Mouse (Mus musculus) liver, adult 2 months (tissue): ENCODE results near the gene Fgr. TPM values are rescaled to one million over a fixed set of nuclear protein-coding genes. Genes with fewer than 3 reads are reported as not detected.

Experiments used
- DNase-seq: peaks from one replicate; pipeline ENCODE4 v3.0.0-alpha.2; 2011; ENCODE audit warnings: low read depth, low spot score; ENCODE audit errors: extremely low read depth
- H3K27ac ChIP-seq: fragments of 200-500 bp; replicated peaks from 2 replicates; pipeline ENCODE4 v1.5.1; 2012; ENCODE audit warnings: low read depth, mild to moderate bottlenecking, control low read depth, inconsistent platforms, low read length; ENCODE audit not compliant: insufficient read depth
- H3K27me3 ChIP-seq: fragments of 200-500 bp; 2 replicates; pipeline ENCODE4 v1.6.1; 2012; ENCODE audit warnings: mild to moderate bottlenecking, moderate library complexity, low read length, inconsistent platforms; ENCODE audit not compliant: control insufficient read depth, insufficient read depth
- H3K36me3 ChIP-seq: fragments of 200-500 bp; 2 replicates; pipeline ENCODE4 v1.6.1; 2012; ENCODE audit warnings: low read length, inconsistent platforms; ENCODE audit not compliant: control insufficient read depth, insufficient read depth
- H3K4me1 ChIP-seq: fragments of 200-500 bp; 2 replicates; pipeline ENCODE4 v1.6.1; 2011; ENCODE audit warnings: low read length; ENCODE audit not compliant: control insufficient read depth, insufficient read depth
- H3K4me3 ChIP-seq: fragments of 200-500 bp; 2 replicates; pipeline ENCODE4 v1.5.1; 2011; ENCODE audit warnings: low read depth, mild to moderate bottlenecking, control low read depth, low read length, moderate library complexity; ENCODE audit not compliant: insufficient read depth
- H3K79me2 ChIP-seq: fragments of 200-500 bp; 2 replicates; pipeline ENCODE4 v1.6.1; 2012; ENCODE audit warnings: inconsistent platforms, mild to moderate bottlenecking, low read length, moderate library complexity; ENCODE audit not compliant: control insufficient read depth, insufficient read depth
- H3K9ac ChIP-seq: fragments of 200-500 bp; 2 replicates; pipeline ENCODE4 v1.6.1; 2012; ENCODE audit warnings: low read depth, mild to moderate bottlenecking, control low read depth, inconsistent platforms, low read length
- CTCF ChIP-seq: fragments of 200-500 bp; IDR thresholded peaks from 2 replicates; pipeline ENCODE4 v1.5.1; 2011; ENCODE audit warnings: low read depth, low read length, control low read depth
- POLR2A ChIP-seq: fragments of 200-500 bp; IDR thresholded peaks from 2 replicates; pipeline ENCODE4 v1.6.1; 2011; ENCODE audit warnings: low read length, control low read depth; ENCODE audit not compliant: insufficient read depth; ENCODE audit errors: extremely low read depth
- WGBS: fragments of 180-500 bp; shearing (Covaris S2); methylation state at CpG from one replicate; pipeline ENCODE4 v1.1.7; 2018; 5-methylcytosine and 5-hydroxymethylcytosine counted together
- polyA plus RNA-seq: library from polyadenylated mRNA; depleted of rRNA; stranded (reverse); fragments of >200 nt; gene quantifications from 2 replicates; pipeline ENCODE4 v1.2.3, GENCODE M21; 2012
- total RNA-seq: library from RNA; depleted of rRNA; stranded (reverse); fragments of >200 nt; gene quantifications from 2 replicates; pipeline ENCODE4 v1.2.3, GENCODE M21; 2014

Gene Fgr
- total and polyA plus RNA-seq, 2 experiments: 1.3 to 1.6 TPM

DNA sequence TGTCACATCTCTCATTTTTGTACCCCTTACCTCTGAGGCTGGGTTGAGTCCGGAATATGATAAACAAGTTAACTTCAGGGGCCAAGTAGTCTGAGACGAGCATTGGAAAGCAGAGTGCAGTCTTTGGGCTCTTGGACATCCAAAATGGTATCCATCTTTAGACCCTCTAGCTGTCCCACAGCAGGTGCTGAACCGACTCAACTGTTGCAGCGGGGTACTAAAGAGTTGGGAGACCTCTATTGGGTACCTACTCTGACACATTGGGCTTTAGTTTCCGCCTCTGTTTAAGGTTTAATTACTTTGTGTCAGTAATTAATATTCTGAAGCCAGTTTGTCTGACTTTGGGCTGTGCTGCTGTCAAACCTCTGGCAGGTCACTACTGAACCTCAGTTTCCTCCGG is 63.9 kb downstream of the Fgr start:
- Histone ChIP-seq H3K36me3 (no peaks in the 10 kb centered on the region), H3K27ac (no peak overlapping the region), H3K4me1 (peaks cover 22% of the 10 kb centered on the region), H3K4me3 (no peak overlapping the region), H3K27me3 (no peaks in the 10 kb centered on the region), H3K79me2 (peaks cover 37% of the 10 kb centered on the region), H3K9ac (no peak overlapping the region)
- no peak for TF ChIP-seq CTCF
- no peak for TF ChIP-seq POLR2A
- DNase-seq: no peak
- WGBS: 81% methylated on average over 6 of the region's 6 CpGs

DNA sequence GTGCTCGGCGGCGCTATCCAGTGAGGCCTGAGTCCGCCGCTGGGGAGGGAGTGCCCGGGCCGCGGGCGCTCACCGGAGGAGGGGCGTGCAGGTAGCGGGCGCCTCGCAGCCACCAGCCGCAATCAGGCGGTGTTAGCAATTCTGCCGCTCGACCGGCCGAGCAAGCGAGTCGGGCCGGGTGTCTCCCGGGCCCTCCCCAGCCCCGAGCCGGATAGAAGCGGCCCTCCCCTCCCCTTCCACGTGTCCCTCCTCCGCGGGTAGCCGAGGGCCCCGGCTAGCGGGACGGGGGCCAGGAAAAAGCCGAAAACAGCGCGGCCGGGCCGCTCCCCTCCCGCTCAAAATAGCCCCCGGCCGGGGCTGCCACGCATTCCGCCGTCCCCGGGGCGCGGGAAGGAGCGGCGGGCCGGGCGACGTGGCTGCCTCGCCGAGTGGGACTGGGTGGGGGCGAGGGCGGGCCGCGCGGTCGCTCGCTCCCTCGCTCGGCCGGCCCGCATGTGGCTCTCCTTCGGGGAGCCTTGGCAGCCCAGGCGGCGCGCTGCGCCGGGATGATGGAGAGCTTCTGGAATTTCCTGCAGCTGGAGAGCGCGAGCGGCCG is 64.7 kb downstream of the Fgr start:
- TF ChIP-seq POLR2A: no peak
- TF ChIP-seq CTCF: no peak
- peak overlapping the region; percentile 79 for H3K9ac ChIP-seq

DNA sequence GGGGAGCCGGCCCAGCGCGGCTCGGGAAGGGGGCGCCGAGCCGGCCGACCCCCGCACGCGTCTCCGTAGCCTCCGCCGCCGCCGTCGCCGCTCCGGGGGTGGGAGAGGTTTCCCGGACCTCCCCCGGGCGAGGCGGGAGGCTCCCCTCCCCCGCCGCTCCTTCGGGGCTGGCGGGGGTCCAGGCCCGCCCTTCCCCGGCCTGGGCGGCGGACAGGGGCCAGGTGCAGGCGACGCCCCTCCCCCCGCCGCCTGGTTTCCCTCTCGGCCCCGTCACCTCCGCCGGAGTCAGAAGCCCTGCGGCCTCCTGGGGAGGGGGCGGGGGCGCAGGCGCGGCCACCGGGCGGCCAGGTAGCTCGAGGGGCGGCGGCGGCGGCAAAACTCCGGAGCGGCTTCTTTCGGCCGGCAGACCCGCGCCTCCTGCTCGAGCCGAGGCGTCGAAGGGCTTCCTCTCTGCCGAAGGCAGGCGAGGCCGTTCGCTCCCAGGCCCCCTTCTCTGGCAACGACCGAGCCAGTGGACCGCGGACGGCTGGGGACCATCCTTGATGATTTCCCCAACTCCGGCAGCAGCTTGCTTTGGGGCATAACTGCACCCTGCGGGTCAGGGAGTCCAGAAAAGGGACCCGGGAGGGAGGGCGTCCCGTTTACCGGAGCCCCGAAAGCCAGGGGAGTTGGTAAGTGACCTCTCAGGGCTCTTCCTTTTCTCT is 65.4 kb downstream of the Fgr start:
- TF ChIP-seq CTCF: no peak
- no peak for TF ChIP-seq POLR2A
- peak overlapping the region; percentile 56; the same call in 1 of the 2 replicates for H3K4me3 ChIP-seq
- H3K27ac ChIP-seq: no peak overlapping the region
- H3K36me3 ChIP-seq: no peaks in the 10 kb centered on the region
- peak overlapping the region; percentile 79 for H3K9ac ChIP-seq
- no peaks in the 10 kb centered on the region for H3K27me3 ChIP-seq
- peaks cover 43% of the 10 kb centered on the region for H3K79me2 ChIP-seq
- DNase-seq: no peak
- WGBS: 21% methylated on average over 72 of the region's 77 CpGs
- peaks cover 21% of the 10 kb centered on the region for H3K4me1 ChIP-seq

More for the DNA sequence above, 64.7 kb downstream of the Fgr start:
- Histone ChIP-seq H3K27ac (no peak overlapping the region), H3K27me3 (no peaks in the 10 kb centered on the region), H3K79me2 (peaks cover 39% of the 10 kb centered on the region), H3K36me3 (no peaks in the 10 kb centered on the region), H3K4me1 (peaks cover 22% of the 10 kb centered on the region), H3K4me3 (peak overlapping the region; percentile 56)
- under 1% methylated on average over 76 of the region's 76 CpGs for WGBS
- no peak for DNase-seq

DNA sequence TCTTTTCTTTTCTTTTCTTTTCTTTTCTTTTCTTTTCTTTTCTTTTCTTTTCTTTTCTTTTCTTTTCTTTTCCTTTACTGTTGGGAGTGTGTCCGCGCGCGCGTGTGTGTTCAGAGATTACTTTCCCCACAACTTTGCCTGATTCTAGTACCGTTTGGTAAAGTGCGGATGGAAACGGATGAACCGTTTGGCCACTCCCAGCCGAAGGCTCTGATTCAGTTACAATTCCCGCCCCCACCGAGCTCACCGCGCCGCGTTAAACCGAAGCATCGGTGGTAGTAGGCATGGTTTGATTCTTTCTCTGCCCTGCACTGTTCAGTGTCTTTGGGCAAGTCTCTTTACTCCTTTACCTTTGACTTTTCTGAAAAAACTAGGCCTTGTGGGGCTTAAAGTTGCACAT is 65.9 kb downstream of the Fgr start:
- no peak for DNase-seq
- no peak overlapping the region for H3K4me3 ChIP-seq
- WGBS: 80% methylated on average over 18 of the region's 18 CpGs
- no peaks in the 10 kb centered on the region for H3K27me3 ChIP-seq
- no peak overlapping the region for H3K27ac ChIP-seq
- H3K9ac ChIP-seq: no peak overlapping the region
- H3K79me2 ChIP-seq: peaks cover 48% of the 10 kb centered on the region
- TF ChIP-seq CTCF (no peak), POLR2A (no peak)
- no peaks in the 10 kb centered on the region for H3K36me3 ChIP-seq
- peaks cover 19% of the 10 kb centered on the region for H3K4me1 ChIP-seq

DNA sequence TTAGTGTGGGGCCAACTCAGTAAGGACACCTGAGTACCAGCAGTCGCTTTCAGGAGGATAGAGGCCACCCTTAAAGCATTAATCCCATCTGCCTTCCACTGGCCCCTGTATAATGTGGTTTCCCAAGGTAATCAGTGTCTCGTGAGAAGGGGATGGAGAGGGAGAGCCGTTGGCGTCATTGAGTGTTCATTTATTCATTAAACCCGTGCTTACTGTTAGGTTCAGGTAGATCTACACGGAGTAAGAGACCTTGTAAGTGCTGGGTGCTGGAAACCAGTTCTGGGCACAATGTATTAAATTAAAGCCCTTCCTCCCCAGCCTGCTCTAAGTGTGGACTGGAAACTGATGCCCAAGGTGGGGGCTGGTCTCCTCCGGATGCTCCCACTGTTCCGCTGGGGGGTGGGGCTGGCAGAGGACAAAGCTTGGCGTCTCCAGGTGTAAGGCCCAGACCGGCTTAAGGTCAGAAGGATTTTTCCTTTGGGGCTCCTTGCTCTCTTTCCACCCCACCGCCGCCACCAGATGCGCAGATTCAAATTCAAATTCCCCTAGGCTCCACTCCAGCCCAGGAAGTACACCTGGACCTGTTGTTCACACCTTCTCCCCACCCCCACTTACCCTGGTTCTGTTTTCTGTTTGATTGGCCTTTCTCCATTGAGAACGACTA is 66.5 kb downstream of the Fgr start:
- Histone ChIP-seq H3K36me3 (no peaks in the 10 kb centered on the region), H3K27me3 (no peaks in the 10 kb centered on the region), H3K27ac (no peak overlapping the region), H3K9ac (no peak overlapping the region), H3K4me1 (peaks cover 14% of the 10 kb centered on the region), H3K4me3 (no peak overlapping the region), H3K79me2 (peaks cover 54% of the 10 kb centered on the region)
- TF ChIP-seq POLR2A (no peak), CTCF (no peak)
- 88% methylated on average over 14 of the region's 14 CpGs for WGBS
- DNase-seq: no peak

DNA sequence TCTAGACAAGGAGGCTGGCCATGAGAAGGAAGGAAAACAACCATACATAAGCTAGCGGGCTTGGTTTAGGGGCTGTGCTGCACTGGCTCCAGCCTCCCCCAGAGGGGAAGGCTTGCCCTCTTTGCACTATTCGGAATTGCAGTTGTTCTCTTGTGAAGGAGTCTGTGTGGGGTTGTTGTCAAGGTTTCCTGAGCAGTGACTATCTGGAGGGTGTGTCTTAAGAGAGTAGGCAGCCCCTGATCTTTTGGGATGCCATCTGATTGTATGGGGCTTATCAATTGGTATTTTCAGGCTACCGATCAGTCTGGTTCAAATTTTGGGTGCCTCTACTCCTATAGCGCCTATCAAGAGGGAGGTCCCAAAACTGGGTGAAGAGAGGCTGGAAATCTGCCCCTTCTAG is 68.3 kb downstream of the Fgr start:
- no peak overlapping the region for H3K4me3 ChIP-seq
- H3K9ac ChIP-seq: no peak overlapping the region
- TF ChIP-seq CTCF (no peak), POLR2A (no peak)
- no peak for DNase-seq
- H3K79me2 ChIP-seq: peaks cover 64% of the 10 kb centered on the region
- H3K36me3 ChIP-seq: no peaks in the 10 kb centered on the region
- no peak overlapping the region for H3K27ac ChIP-seq
- H3K27me3 ChIP-seq: no peaks in the 10 kb centered on the region
- H3K4me1 ChIP-seq: peaks cover 12% of the 10 kb centered on the region; the same call in 1 of the 2 replicates
- 73% methylated on average over 4 of the region's 4 CpGs for WGBS
